Mouse (Mus musculus): ENCODE results near the gene Hoxb7. TPM values are rescaled to one million over a fixed set of nuclear protein-coding genes. Genes with fewer than 3 reads are reported as not detected.

Gene Hoxb7
- total RNA-seq, 2 experiments from 2014 or later, result 0.24 TPM; not detected in 1

GRCm38 (mm10) chr11:96286739-96287385 lies 439 bp downstream of the Hoxb7 start:
- DNase-seq, result no peak

- no peak for DNase-seq
Measured at GRCm38 (mm10) chr11:96287411-96287810, 988 bp downstream of the Hoxb7 start.

GRCm38 (mm10) chr11:96288455-96289221 lies 2.2 kb downstream of the Hoxb7 start:
- no peak for DNase-seq

GRCm38 (mm10) chr11:96289293-96289692 lies 2.9 kb downstream of the Hoxb7 start:
- DNase-seq, result no peak

- no peak for DNase-seq
Measured at GRCm38 (mm10) chr11:96289837-96290236, 3.4 kb downstream of the Hoxb7 start.

GRCm38 (mm10) chr11:96290705-96291355 lies 4.4 kb downstream of the Hoxb7 start:
- no peak for DNase-seq

GRCm38 (mm10) chr11:96291681-96292564 lies 5.5 kb downstream of the Hoxb7 start, which contains the start of gene Hoxb6:
Hoxb6 (plus strand) TSS chr11:96292476.
- no peak for DNase-seq

GRCm38 (mm10) chr11:96292565-96293301 lies 6.3 kb downstream of the Hoxb7 start:
- no peak for DNase-seq

GRCm38 (mm10) chr11:96293302-96293921 lies 7.0 kb downstream of the Hoxb7 start:
- no peak for DNase-seq

GRCm38 (mm10) chr11:96294245-96295091 lies 8.0 kb downstream of the Hoxb7 start:
- DNase-seq, result peak; percentile 83

- DNase-seq, result no peak
Measured at GRCm38 (mm10) chr11:96295092-96295835, 8.8 kb downstream of the Hoxb7 start.

- no peak for DNase-seq
Measured at GRCm38 (mm10) chr11:96296997-96297396, 10.6 kb downstream of the Hoxb7 start.

- no peak for DNase-seq
Measured at GRCm38 (mm10) chr11:96297428-96297827, 11.0 kb downstream of the Hoxb7 start.

- no peak for DNase-seq
Measured at GRCm38 (mm10) chr11:96297968-96298635, 11.7 kb downstream of the Hoxb7 start.

- no peak for DNase-seq
Measured at GRCm38 (mm10) chr11:96298895-96299667, 12.7 kb downstream of the Hoxb7 start.

GRCm38 (mm10) chr11:96299781-96300180 lies 13.4 kb downstream of the Hoxb7 start:
- no peak for DNase-seq

GRCm38 (mm10) chr11:96300354-96301063 lies 14.1 kb downstream of the Hoxb7 start:
- no peak for DNase-seq
